Mouse (Mus musculus) cerebellum, postnatal 10 days (tissue): ENCODE data around the gene Topaz1.
A peak's percentile ranks its signal among the peaks of the same experiment; 100 is the strongest.

Experiments
- DNase-seq, 2 experiments: peaks; one replicate each; pipeline ENCODE4 v3.0.0; 2021; ENCODE audit warnings: mixed read lengths in 2 of 2

The Topaz1 gene

DNA sequence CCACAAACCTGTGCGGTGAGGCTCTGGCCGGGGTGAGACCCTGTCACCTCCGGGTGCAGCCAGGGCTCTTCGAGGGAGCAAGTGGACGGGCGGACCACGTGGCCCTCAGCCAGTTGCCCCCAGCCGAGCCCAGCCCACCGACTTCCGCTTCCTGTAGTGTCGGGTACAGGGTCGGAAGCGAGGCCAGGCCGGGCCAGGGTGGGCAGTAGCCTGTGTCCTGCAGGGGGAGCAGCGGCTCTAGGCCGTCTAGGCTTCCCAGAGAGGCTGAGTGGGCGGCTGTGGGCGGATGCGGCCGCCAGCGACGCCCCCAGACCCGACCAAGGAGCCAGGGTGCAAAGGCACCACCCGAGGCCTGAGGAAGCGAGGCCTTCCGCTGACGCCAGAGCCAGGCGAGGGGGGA is at the start of gene Topaz1:
Gene Topaz1, plus strand, starts transcription at position 287 of the 400 bp plus-strand sequence.
- DNase-seq = no peak

DNA sequence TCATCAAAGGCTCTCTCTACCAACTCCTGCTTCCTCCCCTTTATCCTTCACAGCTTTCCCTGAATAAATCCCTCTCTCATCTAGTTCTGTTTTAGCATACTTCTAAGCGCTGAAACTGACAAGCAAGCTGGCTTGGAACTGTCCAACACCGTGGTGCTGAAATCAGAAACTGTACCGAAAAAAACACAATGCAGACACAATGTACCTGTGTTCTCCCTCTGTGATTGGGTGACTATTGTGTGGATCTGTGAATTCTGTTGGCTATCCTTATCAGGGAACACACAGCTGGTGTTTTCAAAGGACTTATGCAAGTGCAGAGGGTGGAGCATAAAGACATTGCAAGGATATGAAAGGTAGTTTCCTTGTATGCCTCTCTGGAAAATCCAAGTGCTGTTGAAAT is 45.3 kb upstream of the Topaz1 start:
- DNase-seq = no peak

DNA sequence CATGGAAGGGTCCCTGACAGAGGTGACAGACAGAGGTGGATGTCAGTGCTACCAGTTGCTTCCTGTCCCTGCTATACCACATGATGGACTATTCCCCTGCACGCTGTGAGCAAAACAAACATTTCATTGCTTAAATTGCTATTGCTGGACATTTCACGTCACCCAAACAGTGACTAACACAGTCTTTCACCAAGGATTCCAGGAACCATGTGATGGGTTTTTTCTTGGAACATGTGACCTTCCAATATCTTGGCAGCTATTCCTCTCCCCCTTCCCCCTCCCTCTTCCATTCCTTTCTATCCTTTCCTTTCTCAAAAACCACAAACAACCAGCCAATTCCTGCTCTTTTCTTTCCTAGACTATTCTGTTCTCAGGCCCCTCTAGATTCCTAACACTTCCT is 33.3 kb upstream of the Topaz1 start:
- DNase-seq = no peak

DNA sequence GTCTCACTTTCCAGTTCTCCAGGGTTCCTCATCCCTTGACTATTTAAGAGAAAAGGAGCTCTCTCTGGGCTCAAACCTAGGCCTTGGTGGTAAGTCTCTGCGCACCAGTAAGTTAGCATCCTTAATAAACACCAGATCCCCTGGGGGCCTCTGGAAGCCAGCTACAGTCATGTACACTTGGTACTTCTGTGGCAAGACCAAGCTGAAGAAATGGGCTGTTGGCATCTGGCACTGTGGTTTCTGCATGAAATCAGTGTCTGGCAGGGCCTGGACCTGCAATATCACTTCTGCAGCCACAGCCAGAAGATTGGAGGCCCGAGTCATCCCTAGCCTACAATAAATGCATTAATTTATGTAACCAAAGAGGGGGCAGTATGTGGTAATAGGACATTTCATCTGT is 32.1 kb upstream of the Topaz1 start:
- DNase-seq = no peak

DNA sequence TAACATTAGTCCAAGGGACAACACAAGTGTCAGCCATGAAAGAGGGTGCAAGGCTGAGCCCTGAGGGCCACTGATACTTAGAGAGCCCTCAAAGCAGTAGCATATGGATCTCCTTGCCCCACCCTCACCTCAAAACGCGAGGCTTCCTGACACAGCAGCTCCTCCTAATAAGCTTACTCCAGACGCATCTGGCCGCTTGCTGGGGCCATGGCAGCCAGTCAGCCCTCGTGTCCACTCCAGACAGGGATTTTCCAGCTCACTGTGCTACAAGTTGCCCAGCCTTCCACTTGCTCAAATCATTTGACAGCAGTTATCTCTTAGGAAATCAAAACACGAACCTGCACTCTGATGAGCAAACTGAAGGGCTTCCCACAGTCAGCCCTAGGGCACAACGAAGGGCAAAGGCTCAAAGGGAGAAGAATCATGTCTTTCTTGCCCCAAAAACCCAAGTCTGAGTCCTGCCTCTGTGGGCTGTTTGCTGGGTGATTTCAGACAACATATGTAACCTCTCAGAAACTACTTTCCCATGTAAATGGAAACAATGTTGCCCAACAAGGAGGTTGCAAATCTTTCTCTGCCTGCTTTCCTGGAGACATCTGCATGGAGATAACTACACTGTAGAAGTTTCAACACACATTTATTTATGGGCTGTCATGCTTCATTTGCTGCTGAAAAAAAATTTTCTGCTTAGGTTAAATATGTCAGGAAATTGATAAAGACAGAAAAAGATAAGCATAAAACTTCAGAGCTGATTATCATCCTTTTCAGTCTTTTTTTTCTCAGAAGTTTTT is 30.8 kb upstream of the Topaz1 start:
- DNase-seq = no peak

DNA sequence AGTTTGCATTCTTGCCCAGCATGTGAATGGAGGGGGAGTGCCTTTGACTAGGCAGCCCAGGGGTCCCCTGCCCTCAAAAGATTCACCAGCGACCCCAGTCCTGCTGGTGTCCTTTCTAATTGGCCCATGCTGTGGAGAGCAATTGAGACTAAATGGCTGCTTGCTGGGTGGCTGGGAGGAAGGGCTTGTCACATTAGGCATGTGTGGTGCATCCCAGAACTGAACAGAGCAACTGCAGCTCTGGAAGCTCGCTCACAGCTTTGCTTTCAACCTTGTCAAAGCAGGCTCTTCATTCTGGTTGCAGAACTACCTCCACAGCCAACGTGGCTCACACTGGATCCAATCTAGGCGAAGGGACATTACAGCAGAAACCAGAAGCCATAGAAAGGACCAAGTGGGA is 24.9 kb upstream of the Topaz1 start:
- no peak for DNase-seq

DNA sequence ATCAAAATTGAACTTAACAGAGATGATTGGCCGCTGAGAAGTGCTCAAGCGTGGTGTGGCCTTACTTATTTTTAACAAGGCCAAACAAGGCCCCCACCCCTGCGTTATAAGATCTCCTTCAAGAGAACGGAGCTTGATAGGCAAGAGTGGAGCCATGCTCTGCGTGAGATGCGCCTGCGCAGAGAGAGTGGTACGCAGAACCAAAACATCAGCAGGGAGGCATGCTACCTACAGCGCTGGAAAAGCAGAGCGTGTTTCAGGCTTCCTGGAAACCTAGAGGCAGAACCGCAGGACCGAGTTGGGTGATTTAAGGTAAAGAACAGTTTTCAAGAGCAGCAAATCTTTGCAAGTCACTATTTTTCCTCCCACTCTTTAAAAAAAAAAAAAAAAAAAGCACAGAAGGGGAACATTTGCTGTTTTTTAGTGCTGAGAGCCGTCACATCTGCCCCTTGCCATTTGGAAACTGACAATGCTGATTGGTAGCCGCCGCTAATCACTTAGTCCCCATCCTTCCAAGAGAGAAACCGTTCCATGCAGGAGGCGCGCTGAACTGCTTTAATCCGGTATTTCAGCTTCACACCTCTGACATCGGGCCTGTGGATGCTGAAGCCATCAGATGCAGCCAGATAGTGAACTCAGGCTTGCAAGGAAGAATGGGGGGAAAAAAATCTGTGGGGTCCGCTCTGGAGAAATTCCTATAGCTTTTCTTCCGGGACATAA is 21.9 kb upstream of the Topaz1 start:
- no peak for DNase-seq

DNA sequence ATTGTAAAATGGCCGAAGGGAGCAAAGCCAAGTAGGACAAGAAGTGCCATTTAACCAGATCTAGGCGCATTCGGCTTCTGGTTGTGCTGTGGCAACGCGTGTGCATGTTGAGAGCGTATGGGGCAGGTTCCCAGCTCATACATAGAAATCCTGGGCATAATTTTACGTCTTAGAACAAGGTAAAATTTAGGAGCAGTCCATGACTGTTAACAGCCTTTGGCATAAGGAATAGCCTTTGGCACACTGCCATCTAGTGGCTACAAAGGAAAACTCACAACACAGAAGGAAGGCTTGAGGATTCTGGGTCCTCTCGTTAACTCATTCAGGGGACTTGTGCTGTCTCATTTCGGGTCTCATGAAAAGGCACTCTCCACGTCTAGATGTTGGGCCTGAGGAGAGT is 17.6 kb upstream of the Topaz1 start:
- DNase-seq = peak; percentile 81 to 92

DNA sequence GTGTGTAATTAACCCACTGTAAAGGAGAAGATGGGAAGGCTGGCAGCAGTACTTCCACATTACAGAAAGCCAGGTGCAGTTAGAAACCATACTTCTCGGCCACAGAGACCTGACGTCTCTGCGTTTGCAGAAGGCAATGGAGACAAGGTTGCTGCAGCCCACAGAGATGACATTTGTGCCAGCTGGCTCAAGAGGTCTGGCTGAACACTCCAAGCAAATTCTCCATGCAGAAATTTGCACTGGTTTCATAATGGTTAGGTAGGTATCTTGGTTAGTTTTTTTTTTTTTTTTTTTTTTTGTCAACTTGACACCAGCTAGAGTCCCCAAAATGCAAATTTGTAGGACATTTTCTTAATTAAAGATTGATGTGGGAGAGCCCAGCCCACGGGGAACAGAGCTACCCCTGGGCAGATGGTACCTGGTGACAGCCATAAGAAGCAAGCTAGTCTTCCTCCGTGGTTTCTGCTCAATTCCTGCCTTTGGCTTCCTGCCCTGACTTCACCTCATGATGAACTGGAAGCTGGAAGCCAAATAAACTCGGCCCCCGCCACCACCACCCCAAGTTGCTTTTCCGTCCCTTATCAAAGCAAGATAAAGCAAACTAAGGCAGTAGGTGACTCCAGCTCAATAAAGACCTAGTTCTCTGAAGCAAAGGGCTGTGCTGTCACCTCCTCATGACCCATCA is 14.9 kb upstream of the Topaz1 start:
- peak; percentile 65 to 67 for DNase-seq

DNA sequence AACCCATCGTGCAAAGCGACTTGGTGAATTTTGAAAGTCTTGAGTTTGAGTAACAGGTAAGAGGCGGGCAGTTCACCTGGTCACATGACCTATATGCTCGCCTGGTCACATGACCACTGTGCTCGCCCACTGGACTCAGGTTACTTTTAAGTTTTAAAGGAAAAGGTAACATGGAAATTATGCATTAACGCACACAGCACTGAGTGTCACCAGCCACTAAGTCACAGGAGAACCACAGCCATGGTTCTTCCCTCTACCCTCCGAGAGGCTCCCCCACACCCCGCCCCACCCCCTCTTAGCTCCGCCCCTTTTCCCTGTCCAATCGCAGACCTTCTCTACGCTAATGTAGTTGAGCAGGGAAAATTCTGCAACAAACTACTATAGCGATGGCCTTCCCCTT is 13.9 kb upstream of the Topaz1 start:
- DNase-seq = no peak

DNA sequence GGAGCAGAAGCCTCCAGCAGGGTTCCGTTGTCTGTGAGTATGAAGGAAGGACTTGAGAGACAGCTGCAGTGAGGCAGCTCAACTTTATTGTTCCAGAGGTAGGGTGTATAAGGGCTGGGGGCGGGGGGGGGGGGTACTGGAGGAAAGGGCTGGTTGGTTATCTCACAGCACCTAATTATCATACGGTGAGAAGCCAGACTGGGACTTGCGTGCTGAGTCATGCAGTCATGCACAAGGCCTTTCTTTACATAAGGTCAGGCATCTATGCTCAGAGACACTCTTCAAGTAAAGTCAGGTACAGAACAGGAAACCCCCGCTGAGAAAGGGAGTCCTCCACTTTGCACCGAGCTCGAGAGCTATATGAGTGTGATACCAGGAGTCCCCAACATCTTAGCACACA is 12.2 kb upstream of the Topaz1 start:
- DNase-seq = no peak

DNA sequence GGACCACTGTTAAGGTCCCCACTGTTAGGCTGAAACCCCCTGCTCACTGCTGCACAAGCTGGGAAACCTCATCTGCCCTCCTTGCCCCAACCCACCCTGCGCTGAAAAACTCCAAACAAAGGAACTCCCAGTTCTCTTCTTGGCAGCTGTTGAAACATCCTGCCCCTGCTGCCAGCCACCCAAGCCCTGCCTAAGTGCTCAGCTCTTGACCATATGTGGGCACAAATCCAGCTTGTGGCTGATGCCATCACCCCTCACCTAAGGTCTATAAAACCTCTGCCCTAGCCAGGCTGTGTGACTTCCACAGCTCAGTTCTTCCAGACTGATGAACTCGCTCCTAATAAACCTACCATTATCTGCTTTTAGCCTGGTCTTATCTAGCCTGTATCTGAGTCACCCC is 11.1 kb upstream of the Topaz1 start:
- DNase-seq = peak in 1 of 2 experiments; percentile 15

DNA sequence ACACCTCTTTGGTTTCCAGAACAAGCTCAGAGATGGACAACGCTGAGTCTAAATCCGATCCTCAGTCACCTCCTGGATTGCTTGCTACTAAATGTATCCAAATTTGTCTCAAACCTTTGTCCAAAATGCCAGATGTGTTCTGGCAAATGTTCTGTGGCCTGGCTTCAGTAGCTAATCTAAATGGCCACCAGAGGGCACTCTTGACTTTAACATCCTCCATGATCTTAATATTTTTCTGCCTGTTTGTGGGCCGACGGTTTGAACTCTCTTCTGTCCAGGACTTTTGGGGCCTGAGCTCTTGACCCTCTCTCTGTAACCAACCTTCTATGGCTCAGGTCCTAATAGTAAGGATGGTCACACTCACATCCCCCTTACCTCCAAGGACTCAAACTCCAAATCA is 10.4 kb upstream of the Topaz1 start:
- DNase-seq = peak; percentile 69 to 80

DNA sequence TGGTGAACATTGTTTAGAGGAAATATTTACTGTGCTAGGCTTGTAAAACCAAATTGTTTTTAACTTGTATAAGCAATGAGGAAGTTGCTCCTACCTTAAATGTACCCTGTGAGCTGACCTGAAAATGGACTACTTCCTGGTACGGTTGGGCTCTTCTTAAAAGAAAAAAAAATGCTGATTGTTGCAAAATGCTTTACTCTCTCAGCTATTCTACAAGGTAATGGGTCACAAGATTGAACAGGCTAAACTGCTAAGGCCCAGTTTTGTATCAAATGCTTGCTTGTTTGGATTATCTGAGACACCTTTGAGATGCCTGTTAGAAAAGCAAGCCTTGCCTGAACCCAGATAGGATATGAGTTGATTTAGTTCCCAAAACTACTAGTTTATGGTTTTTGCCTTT is 1.3 kb upstream of the Topaz1 start:
- DNase-seq = no peak

DNA sequence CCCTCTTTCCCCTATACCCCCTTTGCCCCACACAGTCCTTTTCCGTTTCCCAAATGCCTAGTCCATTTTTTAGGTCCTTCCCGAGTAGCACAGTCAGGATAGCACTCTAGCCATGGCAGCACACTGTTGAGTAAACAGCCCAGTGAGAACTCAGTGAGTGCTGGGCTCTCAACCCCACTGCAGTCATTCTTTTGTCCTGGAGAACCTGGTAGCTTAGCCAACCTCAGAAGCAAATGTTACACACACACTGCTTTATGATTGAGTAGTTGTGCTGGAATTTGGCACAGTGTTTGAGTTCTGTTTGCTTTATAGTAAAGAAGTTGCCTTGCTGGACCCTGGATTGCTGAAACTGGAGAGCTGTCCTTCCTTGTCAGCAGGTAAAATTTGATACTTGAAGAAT is 10.5 kb downstream of the Topaz1 start:
- no peak for DNase-seq

DNA sequence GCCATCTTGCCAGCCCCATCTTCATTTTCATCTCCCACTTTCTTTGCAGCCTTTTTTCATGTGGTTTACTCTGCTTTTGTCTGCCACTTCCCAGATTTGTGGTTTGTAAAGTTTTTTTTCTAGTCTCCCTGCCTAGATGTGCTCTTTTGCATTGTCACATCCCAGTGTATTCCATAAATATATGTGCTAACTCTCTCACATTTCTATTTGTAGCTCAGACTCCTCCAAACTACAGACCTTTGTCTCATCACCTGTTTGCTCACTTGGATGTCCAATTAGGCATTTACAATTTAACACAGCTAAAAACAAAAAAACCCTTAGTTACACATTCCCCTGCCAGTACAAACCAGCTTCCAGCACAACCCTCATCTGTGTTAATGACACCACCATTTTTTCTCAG is 13.0 kb downstream of the Topaz1 start:
- DNase-seq = no peak

DNA sequence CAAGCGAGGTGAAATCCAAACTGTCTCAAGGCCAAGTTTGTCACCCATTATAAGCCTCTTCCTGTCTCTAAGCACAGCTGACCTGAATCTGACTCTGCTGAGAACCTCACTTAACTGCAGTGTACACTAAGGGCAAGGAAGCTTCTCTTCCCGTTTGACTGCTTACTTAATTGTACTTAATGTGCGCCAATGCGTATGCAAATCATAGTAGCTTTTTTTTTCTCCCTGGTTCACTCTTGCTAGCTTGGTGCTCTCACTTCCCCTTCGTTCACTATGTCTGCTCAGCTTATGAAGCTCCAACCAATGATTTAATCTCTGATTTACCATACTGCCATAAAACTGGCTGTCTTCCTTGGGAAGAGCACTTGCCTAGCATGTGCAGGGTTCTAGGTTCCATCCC is 38.1 kb downstream of the Topaz1 start:
- DNase-seq = no peak

DNA sequence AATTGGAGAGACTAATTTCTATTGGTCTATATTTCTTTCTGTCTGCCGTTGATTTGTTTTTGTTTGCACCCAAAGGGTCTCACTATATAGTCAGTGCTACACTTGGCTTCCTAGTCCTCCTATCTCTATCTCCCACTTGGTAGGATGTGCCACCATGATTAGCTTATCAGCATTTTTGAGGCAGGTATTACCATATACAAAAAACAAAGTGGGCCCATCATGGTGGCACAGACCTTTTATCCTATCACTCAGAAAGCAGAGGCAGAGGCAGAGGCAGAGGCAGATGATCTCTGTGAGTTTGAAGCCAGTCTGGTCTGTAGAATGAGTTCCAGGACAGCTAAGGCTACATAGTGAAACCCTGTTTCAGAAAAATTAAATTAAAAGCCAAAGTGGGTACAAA is 39.4 kb downstream of the Topaz1 start:
- DNase-seq = no peak

DNA sequence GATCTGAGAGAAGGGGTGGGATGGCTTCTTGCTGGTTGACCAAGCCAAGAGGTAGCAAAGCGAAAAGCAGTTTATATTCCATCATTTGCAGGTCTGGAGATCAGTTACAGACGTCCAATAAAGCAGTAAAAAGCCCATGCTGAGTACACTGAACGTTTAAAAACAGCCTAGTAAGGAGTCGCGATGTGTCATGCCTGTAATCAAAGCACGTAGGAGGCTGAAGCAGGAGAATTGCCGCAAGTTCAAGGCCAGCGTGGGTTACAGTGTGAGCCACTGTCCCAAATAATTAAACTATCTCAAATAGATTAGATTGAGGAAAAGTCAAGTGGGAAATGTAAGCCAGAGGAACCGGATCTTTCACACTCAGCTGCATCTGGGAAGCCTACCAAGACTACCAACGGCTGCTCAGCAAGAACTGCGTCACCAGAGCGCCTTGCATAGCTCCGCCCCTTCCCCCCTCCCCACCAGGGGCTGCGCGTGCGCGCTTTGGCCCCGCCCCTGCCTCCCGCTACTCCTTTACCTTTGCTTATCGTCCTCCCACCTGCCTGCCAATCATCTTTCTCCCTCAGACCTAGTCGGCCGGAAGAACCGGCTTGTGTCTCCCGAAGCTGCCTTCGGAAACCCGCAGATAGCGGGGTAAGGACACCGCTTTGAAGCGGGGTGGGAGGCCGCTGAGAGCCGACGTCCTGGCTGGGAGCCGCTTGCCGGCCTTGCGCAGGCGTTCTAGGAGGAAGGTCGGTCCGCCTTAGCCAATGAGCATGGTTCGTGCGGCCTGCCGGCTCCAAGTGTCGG is 58.1 kb downstream of the Topaz1 start, which contains the start of gene Tcaim:
Gene Tcaim, plus strand, starts transcription at position 487 of the 792 bp plus-strand sequence.
- peak; percentile 98 for DNase-seq

DNA sequence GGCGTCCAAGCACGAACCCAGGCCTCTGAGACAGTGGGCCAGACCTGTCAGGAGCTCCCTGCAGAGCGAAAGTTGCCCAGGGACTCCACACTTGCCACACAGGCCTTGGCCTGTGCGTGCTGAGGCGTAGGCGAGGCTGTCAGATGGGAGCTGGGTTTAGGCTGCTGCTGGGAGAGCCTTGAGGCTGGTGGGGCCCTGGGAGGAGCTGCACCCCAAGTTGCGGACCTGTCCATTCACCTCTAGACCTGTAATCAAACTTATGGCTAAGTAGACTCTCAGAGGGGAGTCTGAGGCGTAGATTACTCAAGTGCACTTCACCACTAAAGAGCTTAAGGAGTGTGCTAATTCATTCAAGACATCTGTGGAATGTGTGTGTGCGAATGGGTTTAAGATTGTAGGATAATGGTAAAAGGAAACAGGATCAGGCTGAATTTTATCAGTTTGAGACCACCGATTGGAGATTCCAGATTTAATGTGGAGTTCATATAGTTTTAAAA is 58.7 kb downstream of the Topaz1 start:
- DNase-seq = no peak

DNA sequence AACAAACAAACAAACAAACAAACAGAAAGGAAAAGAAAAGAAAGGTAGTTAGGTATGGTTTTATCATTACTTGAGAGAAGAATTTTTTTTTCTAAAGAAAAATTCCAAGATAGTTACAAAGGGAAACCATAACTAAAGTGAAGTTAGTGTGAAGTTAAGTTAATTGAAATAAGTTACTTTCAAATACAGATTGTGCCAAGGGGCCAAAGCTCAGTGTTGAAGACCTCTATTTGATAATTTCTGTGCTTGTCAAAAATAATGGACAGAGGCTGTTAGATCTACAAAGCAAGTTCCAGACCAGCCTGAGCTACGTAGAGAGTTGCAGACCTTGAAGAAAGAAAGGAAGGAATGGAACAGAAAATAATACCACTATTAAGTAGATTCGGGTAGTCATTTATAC is 60.0 kb downstream of the Topaz1 start:
- DNase-seq = no peak

DNA sequence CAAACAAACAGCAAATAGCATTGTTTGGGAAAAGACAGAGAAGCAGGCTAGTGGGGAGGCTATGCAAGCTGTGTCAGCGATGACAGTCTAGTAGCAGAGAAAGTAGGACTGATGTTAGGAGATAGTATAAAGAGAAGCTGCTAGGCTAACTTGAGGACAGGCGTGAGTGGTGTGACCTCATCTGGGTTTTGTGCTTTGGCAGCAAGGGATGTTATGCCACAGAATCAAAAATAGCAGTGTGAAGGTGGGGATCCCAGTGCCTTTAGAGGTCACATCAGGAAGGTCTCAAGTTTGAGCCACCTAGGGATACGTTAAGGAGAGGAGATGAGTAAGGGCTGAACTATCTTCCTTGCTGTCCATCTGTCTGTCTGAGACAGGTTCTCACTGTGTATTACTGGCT is 63.1 kb downstream of the Topaz1 start:
- no peak for DNase-seq

DNA sequence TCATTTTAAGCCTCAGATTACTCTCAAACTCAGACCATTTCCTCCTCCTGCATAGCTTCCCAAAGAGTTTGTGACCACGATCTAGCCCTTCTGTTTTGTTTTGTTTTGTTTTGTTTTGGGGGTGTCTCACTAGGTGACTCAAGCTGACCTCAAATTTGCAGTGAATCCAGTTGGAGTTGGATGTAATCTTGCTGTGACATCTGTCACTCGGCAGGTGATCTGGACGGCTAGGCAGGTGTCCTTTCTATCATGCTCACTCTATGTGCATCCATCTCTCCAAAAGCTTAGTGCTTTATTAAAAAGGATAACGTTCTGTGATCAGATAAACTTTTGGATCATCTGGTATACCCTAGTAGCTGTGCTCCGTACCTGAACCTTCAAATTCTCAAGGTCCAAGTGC is 65.2 kb downstream of the Topaz1 start:
- DNase-seq = peak; percentile 8 to 15
